Mouse (Mus musculus) hindbrain, embryonic 10.5 days (tissue): ENCODE data around the gene Slc43a2. TPM values are rescaled to one million over a fixed set of nuclear protein-coding genes. Genes with fewer than 3 reads are reported as not detected.
A peak's percentile ranks its signal among the peaks of the same experiment; 100 is the strongest.

Experiments used
- DNase-seq: peaks from one replicate; pipeline ENCODE4 v3.0.0-alpha.2; 2017; ENCODE audit warnings: low spot score
- H3K27ac ChIP-seq: fragments of 300-500 bp; sonication (generic); 2 replicates; pipeline ENCODE4 v1.5.1; 2016; ENCODE audit warnings: mild to moderate bottlenecking, moderate library complexity
- H3K27me3 ChIP-seq: fragments of 300-500 bp; sonication (generic); 2 replicates; pipeline ENCODE4 v1.6.1; 2016; ENCODE audit warnings: mild to moderate bottlenecking; ENCODE audit not compliant: poor library complexity, insufficient read depth, severe bottlenecking
- H3K36me3 ChIP-seq: fragments of 300-500 bp; sonication (generic); 2 replicates; pipeline ENCODE4 v1.6.1; 2016; ENCODE audit warnings: mild to moderate bottlenecking, moderate library complexity
- H3K4me1 ChIP-seq: fragments of 300-500 bp; sonication (generic); replicated peaks from 2 replicates; pipeline ENCODE4 v1.6.1; 2016; ENCODE audit warnings: mild to moderate bottlenecking
- H3K4me3 ChIP-seq: fragments of 300-500 bp; sonication (generic); 2 replicates; pipeline ENCODE4 v1.5.1; 2016; ENCODE audit warnings: mild to moderate bottlenecking, moderate library complexity
- H3K9me3 ChIP-seq: fragments of 300-500 bp; sonication (generic); 2 replicates; pipeline ENCODE4 v1.6.1; 2016; ENCODE audit warnings: mild to moderate bottlenecking, moderate library complexity
- WGBS: fragments of 180-500 bp; shearing (Covaris S2); methylation state at CpG from one replicate; pipeline ENCODE4 v1.1.7; 2016; 5-methylcytosine and 5-hydroxymethylcytosine counted together
- polyA plus RNA-seq: library from polyadenylated mRNA; unstranded; fragments of >200 nt; fragmentation: Nextera tagmentation; extraction: Ambion mirVana; gene quantifications from 2 replicates; pipeline ENCODE4 v1.2.1, GENCODE M21; 2016

The Slc43a2 gene
- polyA plus RNA-seq, 1 experiment from 2014 or later, result 7.1 TPM

- H3K36me3 ChIP-seq, result no peaks in the 10 kb centered on the region
- 0 out of 2 replicates have a peak, but pooled peaks cover 8% of the 10 kb centered on the region for H3K27me3 ChIP-seq
- DNase-seq, result no peak
- H3K4me1 ChIP-seq, result peaks cover 51% of the 10 kb centered on the region
- 83% methylated on average over 6 of the region's 6 CpGs for WGBS
- H3K27ac ChIP-seq, result 0 out of 2 replicates have a peak overlapping the region, but pooled peaks have one; percentile 59
- H3K4me3 ChIP-seq, result peak overlapping the region; percentile 82
- no peaks in the 10 kb centered on the region for H3K9me3 ChIP-seq
Observed at GRCm38 (mm10) chr11:75533314-75534015, 2.0 kb downstream of the Slc43a2 start.

- Histone ChIP-seq H3K4me3 (no peak overlapping the region), H3K9me3 (no peaks in the 10 kb centered on the region), H3K27me3 (0 out of 2 replicates have a peak, but pooled peaks cover 8% of the 10 kb centered on the region), H3K36me3 (no peaks in the 10 kb centered on the region), H3K4me1 (peaks cover 56% of the 10 kb centered on the region), H3K27ac (0 out of 2 replicates have a peak overlapping the region, but pooled peaks have one; percentile 16)
- WGBS, result 61% methylated on average over 4 of the region's 4 CpGs
- DNase-seq, result no peak
Observed at GRCm38 (mm10) chr11:75534286-75535033, 3.0 kb downstream of the Slc43a2 start.

GRCm38 (mm10) chr11:75535106-75535795, 3.8 kb downstream of the Slc43a2 start:
- 0 out of 2 replicates have a peak overlapping the region, but pooled peaks have one; percentile 16 for H3K27ac ChIP-seq
- H3K27me3 ChIP-seq, result 0 out of 2 replicates have a peak, but pooled peaks cover 8% of the 10 kb centered on the region
- no peak for DNase-seq
- 58% methylated on average over 13 of the region's 13 CpGs for WGBS
- peaks cover 56% of the 10 kb centered on the region for H3K4me1 ChIP-seq
- H3K36me3 ChIP-seq, result no peaks in the 10 kb centered on the region
- no peaks in the 10 kb centered on the region for H3K9me3 ChIP-seq
- no peak overlapping the region for H3K4me3 ChIP-seq

- peaks cover 59% of the 10 kb centered on the region for H3K4me1 ChIP-seq
- H3K4me3 ChIP-seq, result no peak overlapping the region
- no peaks in the 10 kb centered on the region for H3K9me3 ChIP-seq
- no peak overlapping the region for H3K27ac ChIP-seq
- WGBS, result 86% methylated on average over 12 of the region's 12 CpGs
- peaks cover 2% of the 10 kb centered on the region; the same call in 1 of the 2 replicates for H3K36me3 ChIP-seq
- H3K27me3 ChIP-seq, result 0 out of 2 replicates have a peak, but pooled peaks cover 8% of the 10 kb centered on the region
- no peak for DNase-seq
Observed at GRCm38 (mm10) chr11:75536255-75537024, 4.9 kb downstream of the Slc43a2 start.

- WGBS, result 85% methylated on average over 8 of the region's 8 CpGs
- Histone ChIP-seq H3K27me3 (0 out of 2 replicates have a peak, but pooled peaks cover 8% of the 10 kb centered on the region), H3K9me3 (no peaks in the 10 kb centered on the region), H3K27ac (0 out of 2 replicates have a peak overlapping the region, but pooled peaks have one; percentile 81), H3K4me3 (no peak overlapping the region), H3K36me3 (peaks cover 2% of the 10 kb centered on the region; the same call in 1 of the 2 replicates), H3K4me1 (peaks cover 58% of the 10 kb centered on the region)
- no peak for DNase-seq
Observed at GRCm38 (mm10) chr11:75537025-75537414, 5.5 kb downstream of the Slc43a2 start.

- WGBS, result 40% methylated on average over 11 of the region's 11 CpGs
- H3K9me3 ChIP-seq, result no peaks in the 10 kb centered on the region
- DNase-seq, result peak; percentile 44
- H3K4me1 ChIP-seq, result peaks cover 52% of the 10 kb centered on the region
- peaks cover 2% of the 10 kb centered on the region; the same call in 1 of the 2 replicates for H3K36me3 ChIP-seq
- H3K27ac ChIP-seq, result peak overlapping the region; percentile 81
- H3K27me3 ChIP-seq, result 0 out of 2 replicates have a peak, but pooled peaks cover 8% of the 10 kb centered on the region
- peak overlapping the region; percentile 10; the same call in 1 of the 2 replicates for H3K4me3 ChIP-seq
Observed at GRCm38 (mm10) chr11:75537491-75538183, 6.1 kb downstream of the Slc43a2 start.

- DNase-seq, result no peak
- Histone ChIP-seq H3K27me3 (0 out of 2 replicates have a peak, but pooled peaks cover under 1% of the 10 kb centered on the region), H3K4me3 (peak overlapping the region; percentile 10; the same call in 1 of the 2 replicates), H3K36me3 (peaks cover 2% of the 10 kb centered on the region; the same call in 1 of the 2 replicates), H3K9me3 (no peaks in the 10 kb centered on the region), H3K27ac (peak overlapping the region; percentile 81), H3K4me1 (peaks cover 44% of the 10 kb centered on the region)
- WGBS, result 66% methylated on average over 9 of the region's 9 CpGs
Observed at GRCm38 (mm10) chr11:75538184-75538969, 6.9 kb downstream of the Slc43a2 start.

- DNase-seq, result no peak
- Histone ChIP-seq H3K4me3 (no peak overlapping the region), H3K9me3 (no peaks in the 10 kb centered on the region), H3K4me1 (peaks cover 44% of the 10 kb centered on the region), H3K27ac (no peak overlapping the region), H3K36me3 (peaks cover 2% of the 10 kb centered on the region; the same call in 1 of the 2 replicates), H3K27me3 (no peaks in the 10 kb centered on the region)
- WGBS, result 96% methylated on average over 13 of the region's 13 CpGs
Observed at GRCm38 (mm10) chr11:75538970-75539299, 7.4 kb downstream of the Slc43a2 start.

- Histone ChIP-seq H3K4me1 (peaks cover 34% of the 10 kb centered on the region), H3K27ac (no peak overlapping the region), H3K9me3 (no peaks in the 10 kb centered on the region), H3K27me3 (no peaks in the 10 kb centered on the region), H3K36me3 (peaks cover 7% of the 10 kb centered on the region; the same call in 1 of the 2 replicates), H3K4me3 (no peak overlapping the region)
- WGBS, result 87% methylated on average over 8 of the region's 8 CpGs
- no peak for DNase-seq
Observed at GRCm38 (mm10) chr11:75540209-75540608, 8.7 kb downstream of the Slc43a2 start.

- Histone ChIP-seq H3K36me3 (peaks cover 10% of the 10 kb centered on the region; the same call in 1 of the 2 replicates), H3K4me1 (peaks cover 34% of the 10 kb centered on the region), H3K27ac (no peak overlapping the region), H3K4me3 (no peak overlapping the region), H3K9me3 (no peaks in the 10 kb centered on the region), H3K27me3 (no peaks in the 10 kb centered on the region)
- 79% methylated on average over 19 of the region's 19 CpGs for WGBS
- DNase-seq, result no peak
Observed at GRCm38 (mm10) chr11:75540710-75541581, 9.5 kb downstream of the Slc43a2 start.
